Mouse (Mus musculus) urinary bladder, postnatal 10 days (tissue): ENCODE data around the gene Tnrc6b.
"Not testable (repeated sequence)": the region's sequence is repeated elsewhere in the genome, so short reads cannot be mapped to it uniquely, and the experiment has no call there.

Experiments
- DNase-seq: peaks from one replicate; pipeline ENCODE4 v3.0.0; 2022; ENCODE audit warnings: low spot score

Gene Tnrc6b

GRCm38 (mm10) chr15:80915850-80916249 is 204.7 kb downstream of the Tnrc6b start:
- no peak for DNase-seq

DNA sequence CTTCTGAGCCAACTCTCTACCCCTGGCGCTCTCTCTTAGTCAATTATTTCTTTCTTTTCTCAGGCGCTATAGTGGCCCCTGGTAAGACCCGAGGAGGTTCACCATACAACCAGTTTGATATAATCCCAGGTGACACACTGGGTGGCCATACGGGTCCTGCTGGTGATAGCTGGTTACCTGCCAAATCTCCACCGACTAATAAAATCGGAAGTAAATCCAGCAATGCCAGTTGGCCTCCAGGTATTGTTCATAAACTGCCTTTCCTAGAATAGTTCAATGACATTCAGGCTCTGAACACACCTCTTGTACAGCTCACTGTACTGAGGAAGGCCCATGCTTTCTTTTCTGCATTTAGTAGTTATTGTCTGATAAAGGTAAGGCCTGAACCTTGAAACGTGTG is 205.5 kb downstream of the Tnrc6b start:
- DNase-seq, result no peak

DNA sequence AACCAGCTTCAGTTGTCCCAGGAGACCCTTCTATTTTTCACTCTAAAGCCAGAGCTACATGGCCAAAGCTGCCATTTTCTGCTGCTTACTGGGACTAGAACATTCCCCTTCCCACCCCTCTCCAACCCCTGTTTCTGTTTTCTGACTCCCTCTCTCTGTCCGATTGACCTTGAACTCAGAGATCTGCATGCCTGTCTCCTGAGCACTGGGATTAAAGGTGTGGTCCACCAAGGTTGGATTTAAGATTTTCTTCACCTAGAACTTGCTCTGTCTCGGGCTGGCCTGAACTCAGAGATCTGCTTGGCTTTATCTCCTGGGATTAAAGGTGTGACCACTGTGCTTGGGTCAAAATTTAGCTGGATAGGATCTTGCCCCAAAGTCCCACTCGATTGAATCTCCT is 209.2 kb downstream of the Tnrc6b start:
- DNase-seq, result no peak

GRCm38 (mm10) chr15:80921781-80922180 is 210.7 kb downstream of the Tnrc6b start:
- no peak for DNase-seq

DNA sequence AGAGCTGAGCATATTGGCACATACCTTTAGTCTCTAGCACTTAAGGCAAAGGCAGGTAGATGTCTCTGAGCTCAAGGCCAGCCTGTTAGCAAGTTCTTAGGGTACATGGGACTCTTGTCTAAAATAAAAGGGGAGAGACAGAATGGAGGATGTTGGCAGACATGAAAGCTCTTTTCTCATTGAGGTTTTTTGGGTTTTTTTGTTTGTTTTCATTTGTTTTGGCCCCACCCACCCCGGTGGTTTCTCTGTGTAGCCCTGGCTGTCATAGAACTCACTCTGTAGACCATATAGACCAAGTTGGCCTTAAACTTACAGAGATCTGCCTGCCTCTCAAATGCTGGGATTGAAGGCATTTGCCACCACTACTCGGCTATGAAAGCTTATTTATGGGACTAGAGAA is 213.1 kb downstream of the Tnrc6b start:
- no peak for DNase-seq

GRCm38 (mm10) chr15:80928811-80929355 is 217.8 kb downstream of the Tnrc6b start:
- DNase-seq, result no peak

DNA sequence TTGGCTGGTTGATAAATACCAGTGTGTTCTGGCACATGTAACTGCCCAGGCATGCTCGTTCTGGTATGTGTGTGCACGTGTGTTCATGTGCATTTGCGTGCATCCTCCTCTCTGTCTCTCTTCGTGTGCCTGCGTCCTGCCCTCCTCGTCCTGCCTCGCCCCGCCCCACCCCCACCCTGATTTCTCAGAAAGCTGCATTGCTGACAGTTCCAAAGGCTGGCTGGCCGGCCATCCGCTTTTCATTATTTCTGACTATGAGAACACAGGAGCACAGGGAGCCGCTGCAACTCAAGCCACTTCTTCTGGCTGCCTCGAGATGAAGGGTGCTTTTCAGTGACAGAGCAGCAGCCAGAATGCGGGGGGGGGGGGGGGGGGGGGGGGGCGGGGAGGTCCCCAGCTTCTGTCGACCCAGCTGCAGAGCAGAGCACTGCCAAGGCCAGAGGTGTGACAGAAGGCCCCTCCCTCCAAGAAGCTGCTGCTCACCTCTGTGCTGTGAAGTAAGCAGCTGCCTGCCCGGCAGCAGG is 219.0 kb downstream of the Tnrc6b start:
- no peak for DNase-seq

GRCm38 (mm10) chr15:80930676-80931320 is 219.7 kb downstream of the Tnrc6b start:
- not testable (repeated sequence) for DNase-seq

DNA sequence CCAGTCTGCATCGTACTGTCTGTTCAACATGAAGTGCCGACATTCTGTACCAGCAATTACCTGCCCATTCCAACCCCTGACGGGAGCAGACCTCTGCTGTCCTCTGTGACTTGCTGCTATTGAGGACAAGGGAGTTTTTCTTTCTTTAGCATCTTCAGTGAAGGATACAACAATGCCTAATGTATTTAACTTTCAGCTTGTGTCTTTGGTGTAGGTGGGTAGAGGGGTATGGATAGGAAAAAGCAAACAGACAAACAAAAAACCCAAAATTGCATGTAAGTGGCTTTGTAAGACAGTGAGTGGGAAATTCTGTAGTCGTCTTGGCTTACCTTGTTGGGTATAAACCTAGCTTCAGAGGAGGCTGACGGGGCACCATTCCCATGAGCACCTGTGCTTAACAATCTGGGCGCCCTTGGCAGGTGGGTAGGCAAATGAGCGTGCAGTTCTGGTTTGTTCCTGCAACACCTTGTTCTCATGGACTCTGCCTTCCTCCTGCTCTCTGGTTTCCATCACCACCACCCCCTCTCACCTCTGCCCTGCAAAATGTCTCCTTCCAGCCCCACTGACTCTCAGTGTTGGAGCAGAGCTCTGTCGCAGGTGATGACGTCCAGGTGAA is 220.3 kb downstream of the Tnrc6b start:
- no peak for DNase-seq

- DNase-seq, result no peak
Measured at GRCm38 (mm10) chr15:80934841-80935240, 223.7 kb downstream of the Tnrc6b start.

GRCm38 (mm10) chr15:80936686-80937085 is 225.6 kb downstream of the Tnrc6b start:
- no peak for DNase-seq

- DNase-seq, result no peak
Measured at GRCm38 (mm10) chr15:80938615-80939014, 227.5 kb downstream of the Tnrc6b start.

DNA sequence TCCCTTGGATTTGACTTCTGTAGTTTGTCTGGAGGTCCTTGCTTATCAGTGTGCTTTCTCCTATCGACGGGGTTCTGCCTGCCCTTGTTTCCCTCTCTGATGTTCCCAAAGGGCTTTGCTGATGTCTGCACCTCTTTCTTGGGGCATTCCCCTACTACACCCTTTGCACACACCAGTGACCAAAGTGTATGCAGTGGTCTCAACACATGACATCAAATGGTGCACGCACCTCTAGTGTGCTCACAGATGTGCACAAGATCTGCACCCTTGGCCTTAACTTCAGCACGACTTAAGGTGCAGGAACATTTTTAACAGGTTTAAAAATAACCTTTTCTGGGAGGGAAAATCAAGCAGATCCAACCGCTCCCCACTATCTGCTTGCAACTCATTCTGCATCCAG is 228.3 kb downstream of the Tnrc6b start:
- no peak for DNase-seq

- no peak for DNase-seq
Measured at GRCm38 (mm10) chr15:80941468-80942040, 230.4 kb downstream of the Tnrc6b start.

- DNase-seq, result no peak
Measured at GRCm38 (mm10) chr15:80945851-80946250, 234.7 kb downstream of the Tnrc6b start.

GRCm38 (mm10) chr15:80948145-80949135 is 237.3 kb downstream of the Tnrc6b start, which contains the start of gene Adsl:
TSS of gene Adsl (plus strand) at chr15:80948490.
- peak; percentile 49 for DNase-seq

GRCm38 (mm10) chr15:80949431-80949830 is 238.3 kb downstream of the Tnrc6b start:
- no peak for DNase-seq

- DNase-seq, result no peak
Measured at GRCm38 (mm10) chr15:80950055-80950454, 238.9 kb downstream of the Tnrc6b start.

- no peak for DNase-seq
Measured at GRCm38 (mm10) chr15:80953971-80954370, 242.9 kb downstream of the Tnrc6b start.

DNA sequence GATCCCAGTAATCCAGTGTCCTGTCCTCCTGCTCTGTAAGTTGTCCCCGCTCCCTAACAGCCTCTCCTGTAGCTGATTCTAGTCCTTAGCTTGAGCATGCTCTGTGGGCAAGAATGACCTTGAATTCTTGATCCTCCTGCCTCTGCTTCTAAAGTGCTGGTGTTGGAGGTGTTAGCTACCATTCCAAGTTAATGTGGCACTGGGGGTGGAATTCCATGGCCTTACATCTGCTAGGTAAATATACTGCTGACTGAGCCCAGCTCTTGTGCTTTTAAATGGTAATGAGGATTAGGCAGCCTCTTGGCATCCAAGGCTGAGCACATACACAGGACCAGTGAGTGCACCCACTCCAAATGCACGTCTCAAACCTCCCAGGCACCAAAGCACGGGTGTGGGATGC is 243.7 kb downstream of the Tnrc6b start:
- no peak for DNase-seq

DNA sequence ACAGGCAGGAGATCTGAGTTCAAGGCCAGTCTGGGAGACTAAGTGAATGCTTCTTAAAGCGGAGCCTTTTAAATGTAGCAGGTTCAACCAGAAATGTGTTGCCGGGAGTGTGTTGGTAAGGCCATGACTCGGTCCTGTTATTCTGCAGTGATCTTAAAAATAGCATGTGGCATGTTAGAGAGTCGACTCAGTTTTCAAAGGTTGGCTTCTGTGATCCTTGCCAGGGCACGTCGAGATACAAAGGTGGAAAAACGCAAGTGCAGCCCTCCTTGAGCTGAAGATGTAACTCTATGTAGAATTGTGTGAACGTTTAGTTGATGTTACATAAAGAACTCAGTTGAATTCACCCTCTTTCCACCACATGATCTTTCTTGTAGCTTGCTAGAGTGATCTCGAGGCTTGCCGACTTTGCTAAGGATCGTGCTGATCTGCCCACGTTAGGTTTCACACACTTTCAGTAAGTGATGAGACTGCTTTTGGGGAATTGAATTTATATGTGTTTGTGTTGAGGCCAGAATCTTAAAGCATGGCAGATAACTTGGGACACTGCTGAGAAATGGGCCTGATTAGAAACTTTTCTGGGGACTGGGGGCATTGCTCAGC is 244.8 kb downstream of the Tnrc6b start:
- no peak for DNase-seq
